Mouse (Mus musculus) lung, embryonic 14.5 days (tissue): ENCODE data around the gene Zfand2a. TPM values are rescaled to one million over a fixed set of nuclear protein-coding genes. Genes with fewer than 3 reads are reported as not detected.

Source experiments
- ATAC-seq: fragments of 200-750 bp; cut with Nextera tagmentation; 2 replicates; pipeline ENCODE4 v1.8.0; 2017; ENCODE audit warnings: mild to moderate bottlenecking, moderate TSS enrichment, moderate library complexity; ENCODE audit not compliant: insufficient read depth
- DNase-seq: peaks from one replicate; pipeline ENCODE4 v3.0.0-alpha.2; 2015
- H3K27ac ChIP-seq: fragments of 300-500 bp; sonication (generic); 2 replicates; pipeline ENCODE4 v1.5.1; 2014; ENCODE audit warnings: low read depth, mild to moderate bottlenecking, moderate library complexity
- H3K27me3 ChIP-seq: fragments of 300-500 bp; sonication (generic); 2 replicates; pipeline ENCODE4 v1.6.1; 2014; ENCODE audit warnings: low read length, control low read depth; ENCODE audit not compliant: insufficient read depth
- H3K36me3 ChIP-seq: fragments of 300-500 bp; sonication (generic); 2 replicates; pipeline ENCODE4 v1.6.1; 2014; ENCODE audit warnings: control low read depth; ENCODE audit not compliant: insufficient read depth
- H3K4me1 ChIP-seq: fragments of 300-500 bp; sonication (generic); 2 replicates; pipeline ENCODE4 v1.6.1; 2014; ENCODE audit warnings: antibody characterized with exemption, control low read depth; ENCODE audit not compliant: insufficient read depth
- H3K4me2 ChIP-seq: fragments of 300-500 bp; sonication (generic); 2 replicates; pipeline ENCODE4 v1.6.1; 2014; ENCODE audit warnings: mild to moderate bottlenecking
- H3K4me3 ChIP-seq: fragments of 300-500 bp; sonication (generic); 2 replicates; pipeline ENCODE4 v1.5.1; 2014; ENCODE audit warnings: low read depth, low read length
- H3K9ac ChIP-seq: fragments of 300-500 bp; sonication (generic); 2 replicates; pipeline ENCODE4 v1.6.1; 2014
- H3K9me3 ChIP-seq: fragments of 300-500 bp; sonication (generic); 2 replicates; pipeline ENCODE4 v1.6.1; 2016; ENCODE audit warnings: low read depth, low read length, control low read depth
- CTCF ChIP-seq: IDR thresholded peaks from 2 replicates; pipeline ENCODE4 v1.5.1; 2016; ENCODE audit warnings: antibody characterized with exemption, low read depth
- WGBS: fragments of 180-500 bp; shearing (Covaris S2); extraction: QIAGEN DNeasy Blood & Tissue Kit; methylation state at CpG from one replicate; pipeline ENCODE4 v1.1.7; 2014; 5-methylcytosine and 5-hydroxymethylcytosine counted together
- polyA plus RNA-seq: library from polyadenylated mRNA; unstranded; fragments of >200 nt; fragmentation: Nextera tagmentation; extraction: Ambion mirVana; gene quantifications from 2 replicates; pipeline ENCODE4 v1.2.1, GENCODE M21; 2014

The Zfand2a gene
- polyA plus RNA-seq, 1 experiment from 2014 or later, result 5.3 TPM

- Histone ChIP-seq H3K4me3 (no peak overlapping the region), H3K27me3 (peaks cover 6% of the 10 kb centered on the region; the same call in 1 of the 2 replicates), H3K36me3 (no peaks in the 10 kb centered on the region), H3K4me2 (no peak overlapping the region), H3K9ac (no peak overlapping the region), H3K27ac (no peak overlapping the region), H3K4me1 (no peaks in the 10 kb centered on the region), H3K9me3 (no peaks in the 10 kb centered on the region)
- ATAC-seq (no peak), DNase-seq (peak; percentile 34)
- no peak for TF ChIP-seq CTCF
- 14% methylated on average over 17 of the region's 17 CpGs for WGBS
These were observed 26.5 kb upstream of the Zfand2a start for GRCm38 (mm10) chr5:139510682-139511366.

GRCm38 (mm10) chr5:139506207-139506606 lies 21.9 kb upstream of the Zfand2a start:
- peaks cover 6% of the 10 kb centered on the region; the same call in 1 of the 2 replicates for H3K27me3 ChIP-seq
- DNase-seq, result no peak
- 17% methylated on average over 5 of the region's 5 CpGs for WGBS

GRCm38 (mm10) chr5:139505073-139505606 lies 20.8 kb upstream of the Zfand2a start:
- 4% methylated on average over 12 of the region's 14 CpGs for WGBS
- H3K27me3 ChIP-seq, result no peaks in the 10 kb centered on the region; the same call in 1 of the 2 replicates
- H3K36me3 ChIP-seq, result no peaks in the 10 kb centered on the region
- H3K4me3 ChIP-seq, result no peak overlapping the region
- H3K27ac ChIP-seq, result no peak overlapping the region
- no peaks in the 10 kb centered on the region for H3K9me3 ChIP-seq
- H3K9ac ChIP-seq, result no peak overlapping the region
- no peaks in the 10 kb centered on the region for H3K4me1 ChIP-seq
- H3K4me2 ChIP-seq, result no peak overlapping the region
- DNase-seq (peak; percentile 89), ATAC-seq (peak; percentile 56; the same call in 1 of the 2 replicates)
- TF ChIP-seq CTCF, result peak; percentile 85

More at GRCm38 (mm10) chr5:139506207-139506606, 21.9 kb upstream of the Zfand2a start:
- no peak for ATAC-seq
- Histone ChIP-seq H3K27ac (no peak overlapping the region), H3K36me3 (no peaks in the 10 kb centered on the region), H3K9ac (no peak overlapping the region), H3K9me3 (no peaks in the 10 kb centered on the region), H3K4me1 (no peaks in the 10 kb centered on the region), H3K4me2 (no peak overlapping the region), H3K4me3 (no peak overlapping the region)
- no peak for TF ChIP-seq CTCF

- H3K4me1 ChIP-seq, result no peaks in the 10 kb centered on the region
- no peak for ATAC-seq
- TF ChIP-seq CTCF, result no peak
- H3K4me2 ChIP-seq, result no peak overlapping the region
- no peaks in the 10 kb centered on the region for H3K9me3 ChIP-seq
- H3K9ac ChIP-seq, result no peak overlapping the region
- no peak overlapping the region for H3K4me3 ChIP-seq
- H3K27ac ChIP-seq, result no peak overlapping the region
- H3K27me3 ChIP-seq, result no peaks in the 10 kb centered on the region
- 75% methylated on average over 14 of the region's 14 CpGs for WGBS
- no peaks in the 10 kb centered on the region for H3K36me3 ChIP-seq
- DNase-seq, result no peak
These were observed 17.9 kb upstream of the Zfand2a start for GRCm38 (mm10) chr5:139502281-139502680.

GRCm38 (mm10) chr5:139498791-139499190 lies 14.4 kb upstream of the Zfand2a start:
- Histone ChIP-seq H3K27me3 (peaks cover 12% of the 10 kb centered on the region; the same call in 1 of the 2 replicates), H3K9ac (no peak overlapping the region), H3K9me3 (no peaks in the 10 kb centered on the region), H3K27ac (no peak overlapping the region), H3K4me1 (no peaks in the 10 kb centered on the region), H3K36me3 (no peaks in the 10 kb centered on the region), H3K4me2 (no peak overlapping the region), H3K4me3 (no peak overlapping the region)
- WGBS, result 45% methylated on average over 5 of the region's 5 CpGs
- TF ChIP-seq CTCF, result no peak
- ATAC-seq (no peak), DNase-seq (no peak)

- peaks cover 16% of the 10 kb centered on the region; the same call in 1 of the 2 replicates for H3K27me3 ChIP-seq
These were observed 12.6 kb upstream of the Zfand2a start for GRCm38 (mm10) chr5:139496939-139497338.

GRCm38 (mm10) chr5:139495019-139495669 lies 10.8 kb upstream of the Zfand2a start:
- H3K4me1 ChIP-seq, result no peaks in the 10 kb centered on the region
- H3K9me3 ChIP-seq, result no peaks in the 10 kb centered on the region
- no peak overlapping the region for H3K27ac ChIP-seq
- H3K4me2 ChIP-seq, result no peak overlapping the region
- H3K27me3 ChIP-seq, result peaks cover 16% of the 10 kb centered on the region; the same call in 1 of the 2 replicates
- ATAC-seq (no peak), DNase-seq (no peak)
- no peaks in the 10 kb centered on the region for H3K36me3 ChIP-seq
- no peak overlapping the region for H3K4me3 ChIP-seq
- no peak for TF ChIP-seq CTCF
- 28% methylated on average over 22 of the region's 22 CpGs for WGBS
- H3K9ac ChIP-seq, result no peak overlapping the region

More at GRCm38 (mm10) chr5:139496939-139497338, 12.6 kb upstream of the Zfand2a start:
- no peak for ATAC-seq
- peak; percentile 16; the same call in 1 of the 2 replicates for TF ChIP-seq CTCF
- H3K4me3 ChIP-seq, result no peak overlapping the region
- H3K4me1 ChIP-seq, result no peaks in the 10 kb centered on the region
- H3K4me2 ChIP-seq, result no peak overlapping the region
- H3K9me3 ChIP-seq, result no peaks in the 10 kb centered on the region
- DNase-seq, result no peak
- H3K9ac ChIP-seq, result no peak overlapping the region
- no peaks in the 10 kb centered on the region for H3K36me3 ChIP-seq
- WGBS, result 51% methylated on average over 5 of the region's 5 CpGs
- H3K27ac ChIP-seq, result no peak overlapping the region
